Mouse (Mus musculus) intestine, postnatal 0 days (tissue): ENCODE data around the gene Kcnh1. TPM values are rescaled to one million over a fixed set of nuclear protein-coding genes. Genes with fewer than 3 reads are reported as not detected.

ENCODE experiments used
- ATAC-seq: fragments of 200-750 bp; cut with Nextera tagmentation; 2 replicates; pipeline ENCODE4 v1.8.0; 2017; ENCODE audit warnings: mild to moderate bottlenecking, moderate TSS enrichment, moderate library complexity
- H3K27ac ChIP-seq: fragments of 300-500 bp; sonication (generic); 2 replicates; pipeline ENCODE4 v1.5.1; 2014; ENCODE audit warnings: mild to moderate bottlenecking, low read depth, low read length, moderate library complexity
- H3K27me3 ChIP-seq: fragments of 300-500 bp; sonication (generic); replicated peaks from 2 replicates; pipeline ENCODE4 v1.6.1; 2014; ENCODE audit warnings: low read length, mixed read lengths; ENCODE audit not compliant: control insufficient read depth, insufficient read depth
- H3K36me3 ChIP-seq: fragments of 300-500 bp; sonication (generic); 2 replicates; pipeline ENCODE4 v1.6.1; 2014; ENCODE audit warnings: mild to moderate bottlenecking, moderate library complexity; ENCODE audit not compliant: control insufficient read depth, insufficient read depth
- H3K4me1 ChIP-seq: fragments of 300-500 bp; sonication (generic); replicated peaks from 2 replicates; pipeline ENCODE4 v1.6.1; 2014; ENCODE audit warnings: antibody characterized with exemption, low read length, mixed read lengths; ENCODE audit not compliant: control insufficient read depth, insufficient read depth
- H3K4me2 ChIP-seq: fragments of 300-500 bp; sonication (generic); replicated peaks from 2 replicates; pipeline ENCODE4 v1.6.1; 2014; ENCODE audit warnings: low read depth, mild to moderate bottlenecking, moderate library complexity
- H3K4me3 ChIP-seq: fragments of 300-500 bp; sonication (generic); 2 replicates; pipeline ENCODE4 v1.5.1; 2014; ENCODE audit warnings: low read depth, low read length
- H3K9ac ChIP-seq: fragments of 300-500 bp; sonication (generic); 2 replicates; pipeline ENCODE4 v1.6.1; 2014; ENCODE audit warnings: mild to moderate bottlenecking, low read depth, low read length
- H3K9me3 ChIP-seq: fragments of 300-500 bp; sonication (generic); 2 replicates; pipeline ENCODE4 v1.6.1; 2016; ENCODE audit warnings: mixed run types; ENCODE audit not compliant: control insufficient read depth
- CTCF ChIP-seq: sonication (generic); IDR thresholded peaks from 2 replicates; pipeline ENCODE4 v1.5.1; 2016; ENCODE audit warnings: low read depth, mild to moderate bottlenecking, control low read depth, antibody characterized with exemption, moderate library complexity
- WGBS: fragments of 180-500 bp; shearing (Covaris S2); extraction: QIAGEN DNeasy Blood & Tissue Kit; methylation state at CpG from one replicate; pipeline ENCODE4 v1.1.7; 2014; 5-methylcytosine and 5-hydroxymethylcytosine counted together
- polyA plus RNA-seq: library from polyadenylated mRNA; unstranded; fragments of >200 nt; fragmentation: Nextera tagmentation; extraction: Ambion mirVana; gene quantifications from 2 replicates; pipeline ENCODE4 v1.2.1, GENCODE M21; 2015

Kcnh1 gene
- polyA plus RNA-seq, 1 experiment from 2014 or later: 0.69 TPM

DNA sequence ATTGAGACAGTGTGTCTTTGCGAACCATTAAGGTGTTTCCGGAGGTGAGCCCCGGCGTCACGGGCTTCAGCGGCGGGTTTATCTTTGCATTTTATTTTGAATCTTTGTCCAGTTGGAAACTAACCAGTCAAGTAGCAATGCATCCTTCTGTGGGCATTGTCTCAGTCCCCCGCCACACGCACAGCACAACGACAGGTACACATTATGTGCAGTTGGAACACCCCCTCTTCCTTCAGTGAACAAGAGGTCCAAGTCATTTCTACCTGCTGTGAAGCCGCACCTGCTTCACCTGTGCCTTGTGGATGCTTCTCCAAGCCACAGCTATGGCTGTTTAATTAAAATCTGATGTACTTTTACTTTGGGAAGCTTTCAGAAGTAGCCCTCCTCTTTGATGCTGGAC is 803 bp upstream of the Kcnh1 start:
- ATAC-seq: no peak
- Histone ChIP-seq H3K9ac (no peak overlapping the region), H3K36me3 (no peaks in the 10 kb centered on the region), H3K4me3 (no peak overlapping the region), H3K27me3 (peaks cover 12% of the 10 kb centered on the region; the same call in 1 of the 2 replicates), H3K4me1 (no peaks in the 10 kb centered on the region), H3K9me3 (no peaks in the 10 kb centered on the region), H3K4me2 (no peak overlapping the region), H3K27ac (no peak overlapping the region)
- TF ChIP-seq CTCF: no peak
- 81% methylated on average over 11 of the region's 11 CpGs for WGBS

GRCm38 (mm10) chr1:192191322-192191639 is 707 bp downstream of the Kcnh1 start:
- 11% methylated on average over 13 of the region's 13 CpGs for WGBS
- TF ChIP-seq CTCF: no peak
- peak overlapping the region; percentile 40; the same call in 1 of the 2 replicates for H3K9ac ChIP-seq
- H3K36me3 ChIP-seq: no peaks in the 10 kb centered on the region
- ATAC-seq: no peak
- H3K4me3 ChIP-seq: peak overlapping the region; percentile 47
- H3K4me2 ChIP-seq: peak overlapping the region; percentile 93
- no peaks in the 10 kb centered on the region for H3K9me3 ChIP-seq
- peaks cover 12% of the 10 kb centered on the region; the same call in 1 of the 2 replicates for H3K27me3 ChIP-seq
- no peak overlapping the region for H3K27ac ChIP-seq
- H3K4me1 ChIP-seq: no peaks in the 10 kb centered on the region

GRCm38 (mm10) chr1:192191859-192192258 is 1.3 kb downstream of the Kcnh1 start:
- H3K4me3 ChIP-seq: no peak overlapping the region
- no peaks in the 10 kb centered on the region for H3K36me3 ChIP-seq
- H3K27ac ChIP-seq: no peak overlapping the region
- H3K4me1 ChIP-seq: no peaks in the 10 kb centered on the region
- 66% methylated on average over 8 of the region's 8 CpGs for WGBS
- H3K27me3 ChIP-seq: peaks cover 12% of the 10 kb centered on the region; the same call in 1 of the 2 replicates
- no peak overlapping the region for H3K9ac ChIP-seq
- no peaks in the 10 kb centered on the region for H3K9me3 ChIP-seq
- no peak for TF ChIP-seq CTCF
- peak overlapping the region; percentile 13; the same call in 1 of the 2 replicates for H3K4me2 ChIP-seq
- ATAC-seq: no peak

DNA sequence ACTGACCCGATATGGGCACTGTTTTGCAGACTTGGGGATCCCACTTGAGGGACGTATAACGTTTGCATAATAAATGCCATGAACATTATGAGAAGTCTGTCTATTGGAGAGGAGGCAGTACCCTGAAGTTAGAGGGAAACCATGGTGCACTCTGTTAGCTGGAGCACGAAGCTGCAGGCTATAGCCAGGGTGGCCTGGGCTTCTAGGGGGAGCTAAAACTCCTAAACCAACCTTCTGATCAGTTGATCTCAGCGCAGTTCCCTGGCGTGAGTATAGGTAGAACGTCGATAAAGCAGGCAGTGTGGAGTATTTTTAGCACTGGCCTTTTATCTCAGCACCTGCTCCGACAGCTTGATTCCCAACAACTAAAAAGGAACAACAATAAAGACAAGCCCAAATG is 2.1 kb downstream of the Kcnh1 start:
- WGBS: 77% methylated on average over 9 of the region's 9 CpGs
- Histone ChIP-seq H3K9me3 (no peaks in the 10 kb centered on the region), H3K4me3 (no peak overlapping the region), H3K4me1 (no peaks in the 10 kb centered on the region), H3K4me2 (no peak overlapping the region), H3K9ac (no peak overlapping the region), H3K36me3 (no peaks in the 10 kb centered on the region), H3K27ac (no peak overlapping the region), H3K27me3 (peaks cover 12% of the 10 kb centered on the region; the same call in 1 of the 2 replicates)
- no peak for TF ChIP-seq CTCF
- ATAC-seq: no peak

- H3K4me1 ChIP-seq: no peaks in the 10 kb centered on the region
- H3K36me3 ChIP-seq: no peaks in the 10 kb centered on the region
- no peak overlapping the region for H3K4me2 ChIP-seq
- H3K27ac ChIP-seq: no peak overlapping the region
- TF ChIP-seq CTCF: no peak
- no peak for ATAC-seq
- no peak overlapping the region for H3K9ac ChIP-seq
- no peaks in the 10 kb centered on the region for H3K9me3 ChIP-seq
- H3K4me3 ChIP-seq: no peak overlapping the region
- H3K27me3 ChIP-seq: peaks cover 12% of the 10 kb centered on the region; the same call in 1 of the 2 replicates
- 67% methylated on average over 14 of the region's 14 CpGs for WGBS
These were observed 3.1 kb downstream of the Kcnh1 start for GRCm38 (mm10) chr1:192193656-192194055.

DNA sequence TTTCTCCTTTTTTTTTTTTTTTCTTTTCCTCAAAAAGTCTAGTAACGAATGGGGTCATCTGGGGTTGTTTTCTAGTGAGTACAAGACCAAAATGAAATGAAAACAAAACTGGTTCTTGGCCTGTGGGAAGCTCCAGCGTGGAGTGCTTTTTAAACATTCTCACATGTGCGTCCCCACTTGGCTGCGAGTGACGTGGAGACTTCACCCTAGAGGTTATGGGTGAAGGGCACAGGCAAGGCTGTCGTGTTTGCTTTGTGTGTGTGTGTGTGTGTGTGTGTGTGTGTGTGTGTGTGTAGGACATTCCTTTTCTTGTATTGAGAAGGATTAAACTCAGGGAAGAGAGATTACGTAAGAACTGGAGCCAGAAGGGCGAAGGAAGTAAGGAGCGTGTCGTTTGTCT is 6.9 kb downstream of the Kcnh1 start:
- Histone ChIP-seq H3K4me3 (no peak overlapping the region), H3K4me1 (no peaks in the 10 kb centered on the region), H3K9me3 (no peaks in the 10 kb centered on the region), H3K9ac (no peak overlapping the region), H3K27ac (no peak overlapping the region), H3K27me3 (no peaks in the 10 kb centered on the region), H3K4me2 (no peak overlapping the region), H3K36me3 (no peaks in the 10 kb centered on the region)
- 42% methylated on average over 10 of the region's 10 CpGs for WGBS
- TF ChIP-seq CTCF: no peak
- no peak for ATAC-seq

- 16% methylated on average over 1 of the region's 1 CpGs for whole genome bisulfite sequencing
- H3K9me3 ChIP-seq: no peaks in the 10 kb centered on the region
These were observed 12.4 kb downstream of the Kcnh1 start for GRCm38 (mm10) chr1:192202936-192203335.

More at GRCm38 (mm10) chr1:192202936-192203335, 12.4 kb downstream of the Kcnh1 start:
- H3K27ac ChIP-seq: no peak overlapping the region
- ATAC-seq: no peak
- no peak overlapping the region for H3K4me2 ChIP-seq
- no peaks in the 10 kb centered on the region for H3K4me1 ChIP-seq
- H3K27me3 ChIP-seq: no peaks in the 10 kb centered on the region
- no peak overlapping the region for H3K9ac ChIP-seq
- no peaks in the 10 kb centered on the region for H3K36me3 ChIP-seq
- no peak for TF ChIP-seq CTCF
- no peak overlapping the region for H3K4me3 ChIP-seq
